In genomic region chr5:119058231-119058851, GRCm38 (mm10) we compare ENCODE assay signal across 12 mouse cellular contexts.
DNase-seq lines count a peak whose midpoint lies in the region; ATAC-seq and TF ChIP-seq lines count a peak whose summit lies in the region.
"Had no signal": no experiment of that assay in that cellular context is flagged by ENCODE, and none has a peak within 500 bp of the region (broad histone marks: within the 10 kb centered on the region; RNA-seq: fewer than 3 reads in every experiment).

No protein-coding gene starts in this region.

- no peak overlapping the region for H3K4me3 ChIP-seq in lung, embryonic 14.5 days (ENCODE audit: low read depth, low read length)
- no peak overlapping the region for H3K4me3 ChIP-seq in lung, adult 2 months (replicated peaks; ENCODE audit: extremely low read depth, low read depth, low read length)
- no peak overlapping the region for H3K4me3 ChIP-seq in heart, embryonic 13.5 days
- no peak overlapping the region for H3K4me3 ChIP-seq in kidney, embryonic 16.5 days (ENCODE audit: low read length)
- no peak overlapping the region for H3K4me3 ChIP-seq in stomach, embryonic 16.5 days (replicated peaks; ENCODE audit: low read length)
- no peak overlapping the region for H3K4me3 ChIP-seq in hindbrain, embryonic 11.5 days (ENCODE audit: low read depth, low read length)
- H3K4me3 ChIP-seq: myocyte had no signal

- H3K4me1 ChIP-seq in lung, embryonic 14.5 days (ENCODE audit: insufficient read depth), result no peaks in the 10 kb centered on the region
- peaks cover 4% of the 10 kb centered on the region for H3K4me1 ChIP-seq in lung, adult 2 months (ENCODE audit: control insufficient read depth, insufficient read depth, low read length)
- peaks cover 17% of the 10 kb centered on the region for H3K4me1 ChIP-seq in heart, embryonic 13.5 days
- H3K4me1 ChIP-seq in kidney, embryonic 16.5 days (ENCODE audit: insufficient read depth, low read length), result peaks cover 16% of the 10 kb centered on the region
- no peaks in the 10 kb centered on the region for H3K4me1 ChIP-seq in stomach, embryonic 16.5 days (ENCODE audit: control insufficient read depth, insufficient read depth, low read length)
- H3K4me1 ChIP-seq in hindbrain, embryonic 11.5 days (replicated peaks; ENCODE audit: control insufficient read depth, insufficient read depth, low read length), result 0 out of 2 replicates have a peak, but pooled peaks cover 2% of the 10 kb centered on the region

- H3K4me2 ChIP-seq in lung, embryonic 14.5 days, result no peak overlapping the region
- H3K4me2 ChIP-seq in heart, embryonic 13.5 days, result no peak overlapping the region
- H3K4me2 ChIP-seq in kidney, embryonic 16.5 days (replicated peaks; ENCODE audit: low read depth, low read length), result no peak overlapping the region
- no peak overlapping the region for H3K4me2 ChIP-seq in stomach, embryonic 16.5 days (ENCODE audit: low read depth, low read length)
- H3K4me2 ChIP-seq in hindbrain, embryonic 11.5 days (replicated peaks; ENCODE audit: low read depth, low read length), result no peak overlapping the region
- H3K4me2 ChIP-seq: liver, embryonic 11.5 days had no signal

- H3K36me3 ChIP-seq in lung, embryonic 14.5 days (ENCODE audit: insufficient read depth), result no peaks in the 10 kb centered on the region
- no peaks in the 10 kb centered on the region for H3K36me3 ChIP-seq in heart, embryonic 13.5 days
- H3K36me3 ChIP-seq in kidney, embryonic 16.5 days (ENCODE audit: insufficient read depth, low read length), result no peaks in the 10 kb centered on the region
- no peaks in the 10 kb centered on the region for H3K36me3 ChIP-seq in stomach, embryonic 16.5 days (ENCODE audit: control insufficient read depth, insufficient read depth, low read length)
- no peaks in the 10 kb centered on the region for H3K36me3 ChIP-seq in hindbrain, embryonic 11.5 days (ENCODE audit: control insufficient read depth, insufficient read depth, low read length)

- no peak for ATAC-seq in lung, embryonic 14.5 days (ENCODE audit: insufficient read depth)
- ATAC-seq in heart, embryonic 13.5 days (ENCODE audit: extremely low read depth, insufficient number of reproducible peaks, low FRiP score, low TSS enrichment), result no peak
- ATAC-seq in kidney, embryonic 16.5 days (ENCODE audit: low FRiP score, low TSS enrichment), result peak; percentile 71
- ATAC-seq in stomach, embryonic 16.5 days (ENCODE audit: insufficient read depth, low FRiP score), result no peak
- no peak for ATAC-seq in hindbrain, embryonic 11.5 days (ENCODE audit: low FRiP score)
- ATAC-seq: intestine, postnatal 0 days had no signal

- TF ChIP-seq CTCF in lung, embryonic 14.5 days (IDR thresholded peaks at IDR 0.05; ENCODE audit: low read depth), result no peak
- no peak for TF ChIP-seq CTCF in lung, adult 2 months (IDR thresholded peaks at IDR 0.05; ENCODE audit: insufficient read depth, low read length)

- TF ChIP-seq POLR2A in lung, adult 2 months (IDR thresholded peaks at IDR 0.05; ENCODE audit: borderline replicate concordance, extremely low read depth, low read depth, low read length), result no peak

- peak; percentile 55 for DNase-seq in lung, embryonic 14.5 days
- DNase-seq in lung, adult 2 months, result no peak
- no peak for DNase-seq in hindbrain, embryonic 11.5 days (ENCODE audit: low spot score)
- DNase-seq in left cerebral cortex, postnatal 36 days (ENCODE audit: low spot score in 2 of 2), result no peak
- DNase-seq in yolk sac, embryonic 10.5 days (ENCODE audit: low spot score), result no peak
- DNase-seq: thymus, postnatal 4 days had no signal

- H3K27me3 ChIP-seq in lung, embryonic 14.5 days (ENCODE audit: insufficient read depth, low read length), result no peaks in the 10 kb centered on the region
- H3K27me3 ChIP-seq in heart, embryonic 13.5 days (replicated peaks), result peaks cover 30% of the 10 kb centered on the region
- H3K27me3 ChIP-seq in kidney, embryonic 16.5 days (ENCODE audit: insufficient read depth, low read length), result 0 out of 2 replicates have a peak, but pooled peaks cover 2% of the 10 kb centered on the region
- H3K27me3 ChIP-seq in stomach, embryonic 16.5 days (ENCODE audit: control insufficient read depth, insufficient read depth, low read length), result no peaks in the 10 kb centered on the region
- H3K27me3 ChIP-seq in hindbrain, embryonic 11.5 days (ENCODE audit: control insufficient read depth, insufficient read depth, low read length), result peaks cover 3% of the 10 kb centered on the region

- 42% methylated on average over 10 of the region's 10 CpGs for WGBS in lung, embryonic 14.5 days
- 38% methylated on average over 10 of the region's 10 CpGs for WGBS in lung, adult 2 months
- WGBS in heart, embryonic 13.5 days, result 31% methylated on average over 10 of the region's 10 CpGs
- 40% methylated on average over 10 of the region's 10 CpGs for WGBS in kidney, embryonic 16.5 days
- 61% methylated on average over 10 of the region's 10 CpGs for WGBS in stomach, embryonic 16.5 days
- WGBS in hindbrain, embryonic 11.5 days, result 65% methylated on average over 10 of the region's 10 CpGs

- H3K9ac ChIP-seq in lung, embryonic 14.5 days, result no peak overlapping the region; the same call in 1 of the 2 replicates
- H3K9ac ChIP-seq in heart, embryonic 13.5 days, result no peak overlapping the region
- H3K9ac ChIP-seq in kidney, embryonic 16.5 days (replicated peaks; ENCODE audit: low read length), result no peak overlapping the region
- no peak overlapping the region for H3K9ac ChIP-seq in stomach, embryonic 16.5 days (ENCODE audit: low read length)
- H3K9ac ChIP-seq in hindbrain, embryonic 11.5 days (ENCODE audit: low read depth, low read length), result no peak overlapping the region

- peak overlapping the region; percentile 58; the same call in 1 of the 2 replicates for H3K27ac ChIP-seq in lung, embryonic 14.5 days (ENCODE audit: low read depth)
- H3K27ac ChIP-seq in heart, embryonic 13.5 days (replicated peaks), result peak overlapping the region; percentile 57
- peak overlapping the region; percentile 69 for H3K27ac ChIP-seq in kidney, embryonic 16.5 days (ENCODE audit: low read length)
- 0 out of 2 replicates have a peak overlapping the region, but pooled peaks have one; percentile 11 for H3K27ac ChIP-seq in stomach, embryonic 16.5 days (ENCODE audit: low read length)
- no peak overlapping the region for H3K27ac ChIP-seq in hindbrain, embryonic 11.5 days (ENCODE audit: low read depth, low read length)

- intact Hi-C loops in left cerebral cortex, postnatal 36 days (cut with DNase I), result no loop called here

- H3K9me3 ChIP-seq in lung, embryonic 14.5 days (ENCODE audit: low read depth, low read length), result no peaks in the 10 kb centered on the region
- H3K9me3 ChIP-seq in heart, embryonic 13.5 days, result no peaks in the 10 kb centered on the region
- no peaks in the 10 kb centered on the region for H3K9me3 ChIP-seq in kidney, embryonic 16.5 days (ENCODE audit: low read length)
- H3K9me3 ChIP-seq in stomach, embryonic 16.5 days (replicated peaks; ENCODE audit: control insufficient read depth, low read length), result no peaks in the 10 kb centered on the region
- no peaks in the 10 kb centered on the region for H3K9me3 ChIP-seq in hindbrain, embryonic 11.5 days (ENCODE audit: control insufficient read depth, low read length)
